Mouse (Mus musculus) lung, embryonic 16.5 days (tissue): ENCODE measurements around the gene Pnkp. TPM values are rescaled to one million over a fixed set of nuclear protein-coding genes. Genes with fewer than 3 reads are reported as not detected.

Source experiments
- ATAC-seq: fragments of 200-750 bp; cut with Nextera tagmentation; 2 replicates; pipeline ENCODE4 v1.8.0; 2017; ENCODE audit warnings: low read depth, mild to moderate bottlenecking, moderate library complexity
- H3K27ac ChIP-seq: fragments of 300-500 bp; sonication (generic); 2 replicates; pipeline ENCODE4 v1.5.1; 2014; ENCODE audit warnings: mild to moderate bottlenecking, control low read depth, low read length
- H3K27me3 ChIP-seq: fragments of 300-500 bp; sonication (generic); 2 replicates; pipeline ENCODE4 v1.6.1; 2014; ENCODE audit warnings: low read depth, low read length, mixed read lengths; ENCODE audit not compliant: control insufficient read depth, insufficient read depth
- H3K36me3 ChIP-seq: fragments of 300-500 bp; sonication (generic); 2 replicates; pipeline ENCODE4 v1.6.1; 2014; ENCODE audit warnings: low read length; ENCODE audit not compliant: control insufficient read depth, insufficient read depth
- H3K4me1 ChIP-seq: fragments of 300-500 bp; sonication (generic); replicated peaks from 2 replicates; pipeline ENCODE4 v1.6.1; 2014; ENCODE audit warnings: low read length, mixed read lengths; ENCODE audit not compliant: control insufficient read depth, insufficient read depth
- H3K4me2 ChIP-seq: fragments of 300-500 bp; sonication (generic); 2 replicates; pipeline ENCODE4 v1.6.1; 2014; ENCODE audit warnings: low read depth, low read length, control low read depth
- H3K4me3 ChIP-seq: fragments of 300-500 bp; sonication (generic); 2 replicates; pipeline ENCODE4 v1.5.1; 2014; ENCODE audit warnings: mild to moderate bottlenecking, low read length, control low read depth
- H3K9ac ChIP-seq: fragments of 300-500 bp; sonication (generic); 2 replicates; pipeline ENCODE4 v1.6.1; 2014; ENCODE audit warnings: low read length, control low read depth
- H3K9me3 ChIP-seq: fragments of 300-500 bp; sonication (generic); 2 replicates; pipeline ENCODE4 v1.6.1; 2016; ENCODE audit warnings: low read length; ENCODE audit not compliant: control insufficient read depth
- WGBS: fragments of 180-500 bp; shearing (Covaris S2); extraction: QIAGEN DNeasy Blood & Tissue Kit; methylation state at CpG from one replicate; pipeline ENCODE4 v1.1.7; 2014; 5-methylcytosine and 5-hydroxymethylcytosine counted together
- polyA plus RNA-seq: library from polyadenylated mRNA; unstranded; fragments of >200 nt; fragmentation: Nextera tagmentation; extraction: Ambion mirVana; gene quantifications from 2 replicates; pipeline ENCODE4 v1.2.1, GENCODE M21; 2015

Gene Pnkp
- polyA plus RNA-seq, 1 experiment from 2014 or later, result 38.0 TPM

DNA sequence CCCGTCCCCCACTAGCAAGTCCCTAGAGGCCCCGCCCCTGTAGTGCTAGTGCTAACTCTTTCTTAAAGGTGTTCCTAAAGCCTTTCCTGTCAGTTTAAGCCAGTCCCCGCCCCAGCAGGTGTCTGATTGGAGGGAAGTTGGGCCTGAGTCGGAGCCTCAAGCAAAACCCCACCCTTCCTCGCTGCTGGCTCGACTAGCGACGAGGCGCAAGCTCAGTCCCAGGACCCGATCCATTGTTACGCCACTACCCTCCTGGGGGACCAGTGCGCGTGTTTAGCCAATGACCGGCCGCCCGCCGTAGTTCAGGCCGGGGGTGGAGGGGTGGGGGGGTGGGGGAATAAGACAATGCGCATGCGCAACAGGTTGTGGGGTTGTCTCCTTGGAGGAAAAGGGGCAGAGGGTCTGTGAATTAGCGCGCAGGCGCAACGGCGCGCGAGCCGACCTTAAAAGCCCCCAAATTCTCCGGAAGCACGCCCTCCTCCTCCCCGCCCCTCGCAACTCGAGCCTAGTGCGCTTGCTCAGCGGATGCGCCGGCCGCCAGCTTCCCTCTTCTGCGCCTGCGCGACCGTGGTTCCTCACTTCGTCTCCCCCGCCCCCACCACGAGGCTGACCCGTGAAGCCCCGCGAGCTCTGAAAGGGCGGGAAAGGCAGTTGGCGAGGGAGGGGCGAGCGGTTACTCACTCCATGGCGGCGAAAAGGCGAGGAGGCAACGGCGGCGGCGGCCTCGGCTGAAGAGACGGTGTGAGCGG lies 41.0 kb upstream of the Pnkp start, which contains the start of the genes Nup62 and Il4i1:
Nup62 (plus strand) TSS at position 368 of the 749 bp plus-strand sequence.
Il4i1 (plus strand) TSS at position 667 of the 749 bp plus-strand sequence.
- Histone ChIP-seq H3K4me3 (peak within 1 kb of the TSS; percentile 83), H3K4me1 (peaks cover 29% of the 10 kb centered on the region), H3K9me3 (no peaks in the 10 kb centered on the region), H3K36me3 (peaks cover 7% of the 10 kb centered on the region), H3K27me3 (no peaks in the 10 kb centered on the region), H3K4me2 (peak within 1 kb of the TSS; percentile 88), H3K27ac (peak within 1 kb of the TSS; percentile 97), H3K9ac (peak within 1 kb of the TSS; percentile 96)
- peak; percentile 94 for ATAC-seq
- WGBS, result under 1% methylated on average over 54 of the region's 62 CpGs

DNA sequence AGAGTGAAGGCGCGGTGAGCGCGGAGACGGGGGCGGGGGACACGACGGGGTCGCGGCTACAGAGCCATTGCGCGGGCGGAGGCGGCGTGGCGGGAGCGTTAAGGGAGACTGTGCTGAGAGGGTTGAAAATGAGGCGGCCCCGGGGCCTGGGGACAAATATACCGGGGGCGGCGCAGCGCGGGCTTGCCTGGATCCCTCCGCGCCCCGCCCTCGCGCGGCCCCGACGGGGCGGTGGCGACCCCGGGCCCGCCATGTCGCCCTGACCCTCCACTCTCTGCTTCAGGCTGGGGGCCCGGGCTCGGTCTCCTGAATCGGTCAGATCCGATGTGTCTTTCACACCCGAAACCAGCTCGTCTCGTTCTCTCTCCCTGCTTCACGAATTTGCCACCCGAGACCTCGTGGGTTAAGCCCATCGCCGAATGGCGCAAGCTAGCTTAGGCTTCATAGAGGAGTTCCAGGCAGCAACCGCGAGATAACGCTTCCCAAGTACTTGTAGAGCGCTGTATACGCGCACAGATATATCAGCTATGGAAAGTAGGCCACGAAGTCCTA lies 40.4 kb upstream of the Pnkp start, which contains the start of gene Atf5:
Atf5 (minus strand) TSS at position 189 of the 552 bp plus-strand sequence.
- peaks cover 32% of the 10 kb centered on the region for H3K4me1 ChIP-seq
- no peaks in the 10 kb centered on the region for H3K27me3 ChIP-seq
- H3K9ac ChIP-seq, result peak within 1 kb of the TSS; percentile 96
- no peaks in the 10 kb centered on the region for H3K9me3 ChIP-seq
- under 1% methylated on average over 52 of the region's 57 CpGs for WGBS
- H3K27ac ChIP-seq, result peak within 1 kb of the TSS; percentile 97
- ATAC-seq, result peak; percentile 43
- H3K36me3 ChIP-seq, result peaks cover 7% of the 10 kb centered on the region
- H3K4me2 ChIP-seq, result peak within 1 kb of the TSS; percentile 88
- peak within 1 kb of the TSS; percentile 83 for H3K4me3 ChIP-seq

DNA sequence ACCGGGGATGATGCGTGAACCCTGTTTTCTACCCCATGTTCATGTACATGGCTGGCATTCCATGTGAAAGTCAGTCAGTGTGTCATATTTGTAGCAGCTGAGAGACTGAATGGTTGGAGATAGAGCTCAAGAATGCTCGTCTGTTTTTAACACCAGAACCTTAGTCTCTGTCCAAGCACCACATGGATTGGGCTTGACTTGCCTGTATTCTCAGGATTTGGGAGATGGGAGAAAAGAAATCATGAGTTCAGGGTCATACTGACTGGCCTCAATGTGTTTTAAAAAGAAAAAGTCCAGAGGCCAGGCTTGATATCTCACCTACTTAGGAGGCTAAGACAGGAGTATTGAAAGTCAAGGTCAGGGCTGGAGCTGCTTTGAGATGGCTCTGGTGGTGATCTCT lies 39.5 kb upstream of the Pnkp start:
- peaks cover 32% of the 10 kb centered on the region for H3K4me1 ChIP-seq
- ATAC-seq, result no peak
- peaks cover 7% of the 10 kb centered on the region for H3K36me3 ChIP-seq
- H3K27ac ChIP-seq, result peak overlapping the region; percentile 97
- no peaks in the 10 kb centered on the region for H3K9me3 ChIP-seq
- H3K4me2 ChIP-seq, result peak overlapping the region; percentile 88
- 15% methylated on average over 3 of the region's 3 CpGs for WGBS
- peak overlapping the region; percentile 96 for H3K9ac ChIP-seq
- no peaks in the 10 kb centered on the region for H3K27me3 ChIP-seq
- H3K4me3 ChIP-seq, result peak overlapping the region; percentile 83

DNA sequence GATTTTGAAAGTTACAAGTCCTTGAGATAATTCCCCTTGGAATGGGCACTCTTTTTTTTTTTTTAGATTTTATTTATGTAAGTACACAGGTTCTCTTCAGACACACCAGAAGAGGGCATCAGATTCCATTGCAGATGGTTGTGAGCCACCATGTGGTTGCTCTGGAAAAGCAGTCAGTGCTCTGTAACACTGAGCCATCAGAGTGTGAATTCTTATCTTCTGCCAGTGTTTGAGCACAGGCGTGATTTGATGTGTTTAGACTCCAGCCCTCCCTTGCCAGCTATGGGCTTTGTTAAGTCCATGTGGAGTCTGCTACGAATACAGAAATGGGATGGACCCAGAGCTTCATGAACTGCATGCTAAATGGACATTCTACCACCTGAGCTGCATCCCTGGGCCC lies 38.8 kb upstream of the Pnkp start:
- Histone ChIP-seq H3K27ac (no peak overlapping the region; the same call in 1 of the 2 replicates), H3K4me2 (peak overlapping the region; percentile 88), H3K4me3 (peak overlapping the region; percentile 83), H3K27me3 (no peaks in the 10 kb centered on the region), H3K4me1 (peaks cover 32% of the 10 kb centered on the region), H3K9me3 (no peaks in the 10 kb centered on the region), H3K9ac (peak overlapping the region; percentile 96), H3K36me3 (peaks cover 7% of the 10 kb centered on the region)
- ATAC-seq, result no peak
- 15% methylated on average over 2 of the region's 2 CpGs for WGBS

DNA sequence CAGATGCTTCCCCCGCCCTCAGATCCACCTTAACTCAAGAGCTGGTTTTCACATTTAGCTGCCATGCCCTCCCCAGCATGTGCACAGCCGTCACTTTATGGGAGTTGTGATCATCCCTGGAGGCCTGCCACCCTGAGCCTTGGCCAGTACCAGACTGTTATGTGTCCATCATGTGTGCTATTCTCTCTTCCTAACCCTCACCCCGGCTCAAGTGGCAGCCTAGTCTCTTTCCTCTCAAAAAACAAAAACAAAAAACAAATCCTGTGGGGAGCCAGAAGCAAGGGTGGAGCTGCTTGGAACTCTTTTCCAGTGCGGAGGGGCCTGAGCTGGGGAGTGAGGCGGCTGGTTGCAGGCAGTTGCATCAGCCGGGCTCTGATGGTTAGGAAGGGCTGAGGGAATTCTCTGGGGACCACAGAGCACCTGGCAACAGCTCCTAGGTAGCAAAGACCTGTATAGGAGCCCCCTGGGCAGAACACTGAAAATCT lies 38.1 kb upstream of the Pnkp start:
- no peak for ATAC-seq
- Histone ChIP-seq H3K9ac (peak overlapping the region; percentile 54), H3K36me3 (peaks cover 3% of the 10 kb centered on the region; the same call in 1 of the 2 replicates), H3K4me3 (peak overlapping the region; percentile 83), H3K27ac (peak overlapping the region; percentile 27; the same call in 1 of the 2 replicates), H3K9me3 (no peaks in the 10 kb centered on the region), H3K4me1 (peaks cover 36% of the 10 kb centered on the region), H3K27me3 (no peaks in the 10 kb centered on the region), H3K4me2 (peak overlapping the region; percentile 88)
- WGBS, result 35% methylated on average over 6 of the region's 6 CpGs

DNA sequence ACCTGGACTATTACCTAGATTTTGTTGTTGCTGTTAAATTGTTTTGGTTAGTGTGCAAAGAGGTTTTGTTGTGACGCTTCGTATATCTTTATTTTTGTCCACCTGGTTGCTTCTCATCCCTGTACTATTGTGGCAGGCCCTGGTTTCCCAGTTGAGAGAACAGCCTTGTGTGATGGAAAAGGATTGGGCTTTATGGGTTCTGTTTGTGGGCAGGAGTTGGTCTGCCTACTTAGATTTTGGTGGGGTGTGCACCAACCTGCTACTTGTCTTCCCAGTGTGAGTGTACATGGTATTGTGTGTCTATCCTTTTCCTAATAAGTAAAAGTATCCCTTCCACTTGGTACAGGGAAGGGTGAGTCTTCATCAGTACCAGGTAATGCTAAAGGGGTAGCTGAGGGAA lies 37.5 kb upstream of the Pnkp start:
- Histone ChIP-seq H3K4me2 (peak overlapping the region; percentile 88; the same call in 1 of the 2 replicates), H3K9ac (no peak overlapping the region), H3K4me3 (no peak overlapping the region), H3K27me3 (no peaks in the 10 kb centered on the region), H3K27ac (no peak overlapping the region), H3K4me1 (peaks cover 37% of the 10 kb centered on the region), H3K9me3 (no peaks in the 10 kb centered on the region), H3K36me3 (no peaks in the 10 kb centered on the region)
- ATAC-seq, result no peak
- WGBS, result 81% methylated on average over 2 of the region's 2 CpGs

DNA sequence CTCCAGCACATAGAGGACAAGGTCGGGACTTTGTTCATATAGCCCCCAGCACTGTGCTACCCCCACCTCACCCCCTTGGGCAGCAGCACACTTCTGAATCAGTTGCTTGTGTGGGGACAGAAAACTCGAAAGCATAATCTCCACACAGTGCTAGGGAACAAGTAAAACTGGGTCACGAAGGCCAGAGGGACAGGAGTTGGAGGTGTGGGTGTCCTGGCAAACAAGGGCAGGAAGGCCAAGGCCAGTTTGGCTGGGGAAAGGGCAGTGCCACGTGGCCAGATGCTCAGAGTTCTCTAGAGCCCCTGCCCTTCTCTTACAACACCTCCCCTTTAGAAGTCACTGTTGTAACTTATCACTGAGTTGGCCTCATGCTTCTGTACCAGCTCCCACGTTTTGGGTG lies 37.1 kb upstream of the Pnkp start:
- ATAC-seq, result no peak
- WGBS, result 46% methylated on average over 5 of the region's 5 CpGs

DNA sequence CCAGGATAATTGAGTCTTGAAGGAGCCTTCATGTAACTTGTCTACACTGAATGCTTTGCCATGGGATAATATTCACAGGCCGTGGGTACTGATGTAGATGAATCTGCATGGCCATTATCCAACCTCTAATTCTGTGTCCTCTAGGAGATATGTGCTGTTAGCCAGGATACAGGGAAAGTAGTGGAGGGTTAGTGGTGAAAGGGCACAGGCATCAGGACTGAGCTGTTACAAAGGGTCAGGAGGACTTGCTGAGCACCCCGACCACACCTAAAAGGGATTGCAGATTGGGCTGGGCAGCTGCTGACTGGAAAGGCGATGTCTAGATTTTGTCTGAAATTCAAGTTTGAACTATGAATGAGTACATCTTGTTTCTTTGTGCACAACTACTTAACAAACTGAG lies 36.4 kb upstream of the Pnkp start:
- no peak overlapping the region for H3K27ac ChIP-seq
- no peak for ATAC-seq
- H3K36me3 ChIP-seq, result no peaks in the 10 kb centered on the region
- H3K9ac ChIP-seq, result no peak overlapping the region
- H3K4me2 ChIP-seq, result no peak overlapping the region
- H3K9me3 ChIP-seq, result no peaks in the 10 kb centered on the region
- H3K4me3 ChIP-seq, result no peak overlapping the region
- 74% methylated on average over 3 of the region's 3 CpGs for WGBS
- H3K27me3 ChIP-seq, result no peaks in the 10 kb centered on the region
- H3K4me1 ChIP-seq, result peaks cover 35% of the 10 kb centered on the region

More for the DNA sequence above, 37.1 kb upstream of the Pnkp start:
- H3K36me3 ChIP-seq, result no peaks in the 10 kb centered on the region
- H3K27ac ChIP-seq, result no peak overlapping the region
- peaks cover 39% of the 10 kb centered on the region for H3K4me1 ChIP-seq
- H3K9me3 ChIP-seq, result no peaks in the 10 kb centered on the region
- H3K4me2 ChIP-seq, result no peak overlapping the region
- H3K27me3 ChIP-seq, result no peaks in the 10 kb centered on the region
- H3K4me3 ChIP-seq, result no peak overlapping the region
- H3K9ac ChIP-seq, result no peak overlapping the region
